Mouse (Mus musculus) lung, adult 2 months (tissue): ENCODE measurements around the gene Gm13757.

ENCODE experiments used
- CTCF ChIP-seq: fragments of 200-500 bp; IDR thresholded peaks from 2 replicates; pipeline ENCODE4 v1.5.1; 2011; ENCODE audit warnings: mild to moderate bottlenecking, low read length, control low read depth; ENCODE audit not compliant: insufficient read depth
- POLR2A ChIP-seq: fragments of 200-500 bp; IDR thresholded peaks from 2 replicates; pipeline ENCODE4 v1.6.1; 2011; ENCODE audit warnings: low read depth, mild to moderate bottlenecking, control low read depth, low read length, borderline replicate concordance; ENCODE audit errors: extremely low read depth

DNA sequence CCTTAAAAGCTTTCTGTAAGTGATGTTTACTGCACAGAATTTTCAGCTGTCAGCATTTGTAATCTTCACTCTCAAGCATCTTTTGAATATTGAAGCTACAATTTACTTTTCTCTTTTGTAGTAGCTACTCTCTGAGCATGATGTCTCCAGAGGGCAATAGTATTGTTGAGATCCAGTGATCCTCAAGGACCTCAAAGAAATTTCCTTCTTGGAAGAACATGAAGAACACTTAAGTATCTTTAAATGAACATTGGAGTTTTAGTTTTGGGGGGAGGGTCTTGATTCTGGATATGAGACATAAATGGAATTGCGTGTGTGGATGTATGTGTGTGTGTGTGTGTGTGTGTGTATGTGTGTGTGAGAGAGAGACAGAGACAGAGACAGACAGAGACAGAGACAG is at the start of gene Gm13757:
- TF ChIP-seq POLR2A (no peak), CTCF (no peak)
